ENCODE assay signal across 15 mouse cellular contexts in the genomic region with DNA sequence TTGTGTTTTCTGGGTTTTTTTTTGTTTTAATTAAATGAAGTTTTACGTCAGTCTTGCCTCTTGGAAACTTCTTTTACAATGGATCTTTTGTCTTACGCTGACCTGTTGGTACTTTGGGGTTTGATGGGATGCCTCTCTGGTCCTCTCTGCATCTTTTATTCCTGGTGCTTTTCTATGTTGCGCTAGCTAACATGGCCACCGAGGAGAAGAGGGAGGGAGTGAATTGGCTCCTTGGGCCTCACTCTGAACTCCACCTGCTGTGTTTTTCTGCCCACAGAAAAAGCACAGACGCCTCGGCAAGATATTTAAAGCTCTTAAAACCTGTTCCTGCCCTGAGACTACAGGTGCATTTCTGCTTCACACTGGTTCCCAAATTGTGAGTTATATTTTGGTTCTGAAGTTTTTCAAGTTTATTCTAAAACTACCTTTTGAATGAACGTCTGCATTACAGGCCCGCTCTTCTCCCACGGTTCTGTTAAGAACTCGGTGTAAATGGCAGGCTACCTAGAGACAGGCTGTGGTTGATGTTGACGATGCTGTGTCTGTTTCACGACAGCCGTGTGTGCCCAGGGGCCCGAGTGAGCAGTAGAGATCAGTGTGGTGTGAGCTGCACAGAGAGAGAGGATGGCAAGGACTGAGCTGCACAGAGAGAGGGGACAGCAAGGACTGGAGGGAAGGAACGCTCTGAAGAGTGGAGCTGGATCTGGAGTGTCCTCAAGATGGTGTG. TPM values are rescaled to one million over a fixed set of nuclear protein-coding genes. Genes with fewer than 3 reads are reported as not detected.
A peak's percentile ranks its signal among the peaks of the same experiment; 100 is the strongest.
DNase-seq lines count a peak whose midpoint lies in the region; ATAC-seq and TF ChIP-seq lines count a peak whose summit lies in the region.
"Had no signal": no experiment of that assay in that cellular context is flagged by ENCODE, and none has a peak within 500 bp of the region (broad histone marks: within the 10 kb centered on the region; RNA-seq: fewer than 3 reads in every experiment).

No protein-coding gene starts in this region.

- H3K4me3 ChIP-seq in forebrain, embryonic 11.5 days (ENCODE audit: low read depth, low read length) = no peak overlapping the region
- H3K4me3 ChIP-seq in forebrain, postnatal 0 days (ENCODE audit: low read depth, low read length) = no peak overlapping the region
- H3K4me3 ChIP-seq in megakaryocyte, embryonic 14.5 days (replicated peaks) = peak overlapping the region; percentile 64
- H3K4me3 ChIP-seq in forebrain, embryonic 12.5 days (replicated peaks) = no peak overlapping the region
- H3K4me3 ChIP-seq: midbrain, embryonic 12.5 days had no signal

- H3K9me3 ChIP-seq in forebrain, embryonic 11.5 days (ENCODE audit: control insufficient read depth, low read length) = no peaks in the 10 kb centered on the region
- no peaks in the 10 kb centered on the region for H3K9me3 ChIP-seq in forebrain, postnatal 0 days (ENCODE audit: low read length)
- peaks cover 4% of the 10 kb centered on the region; the same call in 1 of the 2 replicates for H3K9me3 ChIP-seq in megakaryocyte, embryonic 14.5 days
- H3K9me3 ChIP-seq in forebrain, embryonic 12.5 days = no peaks in the 10 kb centered on the region
- H3K9me3 ChIP-seq: G1E; midbrain, embryonic 12.5 days had no signal

- peak; percentile 37 for DNase-seq in forebrain, embryonic 11.5 days (ENCODE audit: low spot score)
- no peak for DNase-seq in forebrain, postnatal 0 days
- peak; percentile 37 for DNase-seq in CD4-positive helper T cell, adult 2 months (ENCODE audit: low read depth, low spot score)
- no peak for DNase-seq in kidney, adult 8-10 months
- no peak for DNase-seq in kidney, postnatal 14 days
- DNase-seq: adrenal gland, postnatal 36 days; left cerebral cortex, postnatal 4 days; lung, postnatal 10 days; right cerebral cortex, adult 18-20 months had no signal

- ATAC-seq in forebrain, embryonic 11.5 days (replicated peaks; ENCODE audit: low FRiP score) = no peak
- no peak for ATAC-seq in forebrain, postnatal 0 days
- ATAC-seq in megakaryocyte, adult 5-6 weeks (ENCODE audit: poor library complexity, severe bottlenecking) = no peak
- ATAC-seq in forebrain, embryonic 12.5 days (ENCODE audit: low FRiP score) = no peak

- no peaks in the 10 kb centered on the region for H3K36me3 ChIP-seq in forebrain, embryonic 11.5 days (ENCODE audit: control insufficient read depth, insufficient read depth, low read length)
- no peaks in the 10 kb centered on the region for H3K36me3 ChIP-seq in forebrain, postnatal 0 days (ENCODE audit: insufficient read depth)
- no peaks in the 10 kb centered on the region for H3K36me3 ChIP-seq in megakaryocyte, embryonic 14.5 days (replicated peaks; ENCODE audit: low read length)
- H3K36me3 ChIP-seq in forebrain, embryonic 12.5 days (replicated peaks) = no peaks in the 10 kb centered on the region; the same call in 1 of the 2 replicates
- H3K36me3 ChIP-seq: G1E; midbrain, embryonic 12.5 days had no signal

- H3K4me2 ChIP-seq in forebrain, embryonic 11.5 days (ENCODE audit: low read depth, low read length, severe bottlenecking) = no peak overlapping the region
- no peak overlapping the region for H3K4me2 ChIP-seq in forebrain, postnatal 0 days (ENCODE audit: low read depth)
- H3K4me2 ChIP-seq in forebrain, embryonic 12.5 days = peak overlapping the region; percentile 8; the same call in 1 of the 2 replicates

- WGBS in forebrain, embryonic 11.5 days = 39% methylated on average over 15 of the region's 15 CpGs
- WGBS in forebrain, postnatal 0 days = 31% methylated on average over 15 of the region's 15 CpGs
- 31% methylated on average over 15 of the region's 15 CpGs for WGBS in forebrain, embryonic 12.5 days

- H3K9ac ChIP-seq in forebrain, embryonic 11.5 days (ENCODE audit: low read length) = no peak overlapping the region
- no peak overlapping the region for H3K9ac ChIP-seq in forebrain, postnatal 0 days
- peak overlapping the region; percentile 46; the same call in 1 of the 2 replicates for H3K9ac ChIP-seq in forebrain, embryonic 12.5 days
- H3K9ac ChIP-seq: liver, embryonic 14.5 days had no signal

- TF ChIP-seq CTCF in forebrain, postnatal 0 days (IDR thresholded peaks at IDR 0.05; ENCODE audit: low read depth) = no peak

- no peaks in the 10 kb centered on the region for H3K27me3 ChIP-seq in forebrain, embryonic 11.5 days (ENCODE audit: control insufficient read depth, insufficient read depth, low read length)
- no peaks in the 10 kb centered on the region for H3K27me3 ChIP-seq in forebrain, postnatal 0 days (ENCODE audit: insufficient read depth, low read length)
- H3K27me3 ChIP-seq in megakaryocyte, embryonic 14.5 days (replicated peaks) = peaks cover 31% of the 10 kb centered on the region
- H3K27me3 ChIP-seq in forebrain, embryonic 12.5 days = no peaks in the 10 kb centered on the region

- peak overlapping the region; percentile 48 for H3K27ac ChIP-seq in forebrain, embryonic 11.5 days (ENCODE audit: low read depth, low read length)
- H3K27ac ChIP-seq in forebrain, postnatal 0 days (ENCODE audit: low read depth, low read length) = no peak overlapping the region
- peak overlapping the region; percentile 50; the same call in 1 of the 2 replicates for H3K27ac ChIP-seq in forebrain, embryonic 12.5 days
- H3K27ac ChIP-seq: liver, embryonic 14.5 days had no signal

- peaks cover 26% of the 10 kb centered on the region for H3K4me1 ChIP-seq in forebrain, embryonic 11.5 days (replicated peaks; ENCODE audit: control insufficient read depth, insufficient read depth, low read length)
- peaks cover 32% of the 10 kb centered on the region for H3K4me1 ChIP-seq in forebrain, postnatal 0 days (ENCODE audit: insufficient read depth)
- peaks cover 64% of the 10 kb centered on the region for H3K4me1 ChIP-seq in megakaryocyte, embryonic 14.5 days
- H3K4me1 ChIP-seq in forebrain, embryonic 12.5 days = peaks cover 52% of the 10 kb centered on the region

RNA-seq across cellular contexts. Expression of gene Bach2, which starts 13.5 kb away (rescaled TPM):
- 16.2 and 17.3 TPM in 2 replicates for polyA plus RNA-seq in forebrain, embryonic 11.5 days (2014; fragmentation: Nextera tagmentation; extraction: Ambion mirVana)
- total RNA-seq in forebrain, postnatal 0 days (2014; rRNA removed) = 16.2 and 19.0 TPM in 2 replicates
- 9.1 and 16.0 TPM in 2 replicates for polyA plus RNA-seq in forebrain, postnatal 0 days (2015; fragmentation: Nextera tagmentation; extraction: Ambion mirVana)
- 0.27 TPM in 1 of 2 replicates, not detected in the other for polyA plus RNA-seq in megakaryocyte, embryonic 14.5 days (2012; ENCODE audit: insufficient read depth, low replicate concordance)
- 3.3 and 3.6 TPM in 2 replicates for total RNA-seq in megakaryocyte, adult 5-6 weeks (2015)
- total RNA-seq in megakaryocyte, adult 5-6 weeks (2017) = 0.99 and 1.2 TPM in 2 replicates
- polyA plus RNA-seq in forebrain, embryonic 12.5 days (2016; fragmentation: Nextera tagmentation; extraction: Ambion mirVana) = 22.3 and 27.7 TPM in 2 replicates
- polyA plus RNA-seq: G1E had no signal

Comparison
In these comparisons a context has a peak if more than half of its experiments do, and no peak if none do; other contexts are left out.
1. DNase-seq: peak in forebrain, embryonic 11.5 days (single experiment) and CD4-positive helper T cell, adult 2 months (single experiment); none in forebrain, postnatal 0 days (single experiment), kidney, adult 8-10 months (0 of 2) and kidney, postnatal 14 days (single experiment).